Mouse (Mus musculus): ENCODE measurements at regions not wholly inside any gene's neighbourhood (a gene's known extent, or its start where the extent isn't known, plus 50 kb on each side); places are given as distances from the start of the nearest gene placed in this dataset.

- H3K9ac ChIP-seq (ENCODE audit: low read length): no peak overlapping the region
- no peak overlapping the region for H3K4me3 ChIP-seq (ENCODE audit: low read depth, low read length)
- H3K27ac ChIP-seq (ENCODE audit: low read depth, low read length): no peak overlapping the region
- ATAC-seq: no peak
- WGBS: 58% methylated on average over 2 of the region's 2 CpGs
- no peaks in the 10 kb centered on the region for H3K27me3 ChIP-seq (replicated peaks; ENCODE audit: control insufficient read depth, insufficient read depth, low read length)
- H3K4me2 ChIP-seq (ENCODE audit: low read length): no peak overlapping the region
- DNase-seq (ENCODE audit: low spot score): no peak
- H3K36me3 ChIP-seq (ENCODE audit: control insufficient read depth, insufficient read depth, low read length): no peaks in the 10 kb centered on the region
- H3K9me3 ChIP-seq (replicated peaks; ENCODE audit: control insufficient read depth, low read length): no peaks in the 10 kb centered on the region
- no peaks in the 10 kb centered on the region for H3K4me1 ChIP-seq (ENCODE audit: control insufficient read depth, insufficient read depth, low read length)
These were observed 326.9 kb downstream of the Ice1 start for GRCm38 (mm10) chr13:70310516-70310915.

- DNase-seq (ENCODE audit: low spot score) (no peak), ATAC-seq (no peak)
- Histone ChIP-seq H3K4me2 (ENCODE audit: low read length) (no peak overlapping the region), H3K9ac (ENCODE audit: low read length) (no peak overlapping the region), H3K9me3 (replicated peaks; ENCODE audit: control insufficient read depth, low read length) (no peaks in the 10 kb centered on the region), H3K36me3 (ENCODE audit: control insufficient read depth, insufficient read depth, low read length) (no peaks in the 10 kb centered on the region), H3K4me3 (ENCODE audit: low read depth, low read length) (no peak overlapping the region), H3K4me1 (ENCODE audit: control insufficient read depth, insufficient read depth, low read length) (no peaks in the 10 kb centered on the region), H3K27ac (ENCODE audit: low read depth, low read length) (no peak overlapping the region), H3K27me3 (replicated peaks; ENCODE audit: control insufficient read depth, insufficient read depth, low read length) (no peaks in the 10 kb centered on the region)
- WGBS: 85% methylated on average over 14 of the region's 14 CpGs
These were observed 326.0 kb downstream of the Ice1 start for GRCm38 (mm10) chr13:70311226-70312055.

- no peak for ATAC-seq
- Histone ChIP-seq H3K9me3 (replicated peaks; ENCODE audit: control insufficient read depth, low read length) (no peaks in the 10 kb centered on the region), H3K9ac (ENCODE audit: low read length) (no peak overlapping the region), H3K4me1 (ENCODE audit: control insufficient read depth, insufficient read depth, low read length) (no peaks in the 10 kb centered on the region), H3K4me3 (ENCODE audit: low read depth, low read length) (no peak overlapping the region), H3K36me3 (ENCODE audit: control insufficient read depth, insufficient read depth, low read length) (no peaks in the 10 kb centered on the region), H3K4me2 (ENCODE audit: low read length) (no peak overlapping the region), H3K27me3 (replicated peaks; ENCODE audit: control insufficient read depth, insufficient read depth, low read length) (no peaks in the 10 kb centered on the region), H3K27ac (ENCODE audit: low read depth, low read length) (no peak overlapping the region)
- no peak for DNase-seq (ENCODE audit: low spot score)
- WGBS: 68% methylated on average over 2 of the region's 2 CpGs
These were observed 324.2 kb downstream of the Ice1 start for GRCm38 (mm10) chr13:70313205-70313604.

GRCm38 (mm10) chr13:70323537-70323936 is 313.9 kb downstream of the Ice1 start:
- Histone ChIP-seq H3K4me3 (ENCODE audit: low read depth, low read length) (no peak overlapping the region), H3K9me3 (replicated peaks; ENCODE audit: control insufficient read depth, low read length) (no peaks in the 10 kb centered on the region), H3K36me3 (ENCODE audit: control insufficient read depth, insufficient read depth, low read length) (no peaks in the 10 kb centered on the region), H3K27ac (ENCODE audit: low read depth, low read length) (no peak overlapping the region), H3K4me2 (ENCODE audit: low read length) (no peak overlapping the region), H3K9ac (ENCODE audit: low read length) (no peak overlapping the region), H3K4me1 (ENCODE audit: control insufficient read depth, insufficient read depth, low read length) (no peaks in the 10 kb centered on the region), H3K27me3 (replicated peaks; ENCODE audit: control insufficient read depth, insufficient read depth, low read length) (no peaks in the 10 kb centered on the region)
- ATAC-seq (no peak), DNase-seq (ENCODE audit: low spot score) (no peak)
- WGBS: 51% methylated on average over 1 of the region's 1 CpGs

GRCm38 (mm10) chr13:70336069-70336468 is 301.4 kb downstream of the Ice1 start:
- Histone ChIP-seq H3K4me1 (ENCODE audit: control insufficient read depth, insufficient read depth, low read length) (no peaks in the 10 kb centered on the region), H3K9ac (ENCODE audit: low read length) (no peak overlapping the region), H3K27ac (ENCODE audit: low read depth, low read length) (no peak overlapping the region), H3K4me3 (ENCODE audit: low read depth, low read length) (no peak overlapping the region), H3K9me3 (replicated peaks; ENCODE audit: control insufficient read depth, low read length) (no peaks in the 10 kb centered on the region), H3K27me3 (replicated peaks; ENCODE audit: control insufficient read depth, insufficient read depth, low read length) (no peaks in the 10 kb centered on the region), H3K4me2 (ENCODE audit: low read length) (no peak overlapping the region), H3K36me3 (ENCODE audit: control insufficient read depth, insufficient read depth, low read length) (no peaks in the 10 kb centered on the region)
- DNase-seq (ENCODE audit: low spot score) (peak; percentile 50), ATAC-seq (no peak)
- WGBS: 56% methylated on average over 4 of the region's 4 CpGs

- no peaks in the 10 kb centered on the region for H3K9me3 ChIP-seq (replicated peaks; ENCODE audit: control insufficient read depth, low read length)
- DNase-seq (ENCODE audit: low spot score) (no peak), ATAC-seq (no peak)
- WGBS: 32% methylated on average over 3 of the region's 3 CpGs
- no peak overlapping the region for H3K4me2 ChIP-seq (ENCODE audit: low read length)
- no peaks in the 10 kb centered on the region for H3K27me3 ChIP-seq (replicated peaks; ENCODE audit: control insufficient read depth, insufficient read depth, low read length)
- no peaks in the 10 kb centered on the region for H3K36me3 ChIP-seq (ENCODE audit: control insufficient read depth, insufficient read depth, low read length)
- H3K4me3 ChIP-seq (ENCODE audit: low read depth, low read length): no peak overlapping the region
- H3K9ac ChIP-seq (ENCODE audit: low read length): no peak overlapping the region
- H3K4me1 ChIP-seq (ENCODE audit: control insufficient read depth, insufficient read depth, low read length): no peaks in the 10 kb centered on the region
- H3K27ac ChIP-seq (ENCODE audit: low read depth, low read length): no peak overlapping the region
These were observed 297.0 kb downstream of the Ice1 start for GRCm38 (mm10) chr13:70340437-70340836.

- DNase-seq (ENCODE audit: low spot score): no peak
- WGBS: 85% methylated on average over 1 of the region's 1 CpGs
These were observed 294.2 kb downstream of the Ice1 start for GRCm38 (mm10) chr13:70343191-70343734.

GRCm38 (mm10) chr13:70343911-70344310 is 293.5 kb downstream of the Ice1 start:
- ATAC-seq: no peak
- Histone ChIP-seq H3K4me3 (ENCODE audit: low read depth, low read length) (no peak overlapping the region), H3K9ac (ENCODE audit: low read length) (no peak overlapping the region), H3K9me3 (replicated peaks; ENCODE audit: control insufficient read depth, low read length) (no peaks in the 10 kb centered on the region), H3K36me3 (ENCODE audit: control insufficient read depth, insufficient read depth, low read length) (no peaks in the 10 kb centered on the region), H3K27me3 (replicated peaks; ENCODE audit: control insufficient read depth, insufficient read depth, low read length) (no peaks in the 10 kb centered on the region), H3K4me1 (ENCODE audit: control insufficient read depth, insufficient read depth, low read length) (no peaks in the 10 kb centered on the region), H3K4me2 (ENCODE audit: low read length) (no peak overlapping the region), H3K27ac (ENCODE audit: low read depth, low read length) (no peak overlapping the region)
- DNase-seq (ENCODE audit: low spot score): no peak
- WGBS: 46% methylated on average over 2 of the region's 2 CpGs

More at GRCm38 (mm10) chr13:70343191-70343734, 294.2 kb downstream of the Ice1 start:
- no peak overlapping the region for H3K9ac ChIP-seq (ENCODE audit: low read length)
- H3K4me3 ChIP-seq (ENCODE audit: low read depth, low read length): no peak overlapping the region
- no peak overlapping the region for H3K4me2 ChIP-seq (ENCODE audit: low read length)
- no peak for ATAC-seq
- no peak overlapping the region for H3K27ac ChIP-seq (ENCODE audit: low read depth, low read length)
- no peaks in the 10 kb centered on the region for H3K9me3 ChIP-seq (replicated peaks; ENCODE audit: control insufficient read depth, low read length)
- no peaks in the 10 kb centered on the region for H3K36me3 ChIP-seq (ENCODE audit: control insufficient read depth, insufficient read depth, low read length)
- H3K4me1 ChIP-seq (ENCODE audit: control insufficient read depth, insufficient read depth, low read length): no peaks in the 10 kb centered on the region
- no peaks in the 10 kb centered on the region for H3K27me3 ChIP-seq (replicated peaks; ENCODE audit: control insufficient read depth, insufficient read depth, low read length)

GRCm38 (mm10) chr13:70344311-70344710 is 293.1 kb downstream of the Ice1 start:
- Histone ChIP-seq H3K36me3 (ENCODE audit: control insufficient read depth, insufficient read depth, low read length) (no peaks in the 10 kb centered on the region), H3K9me3 (replicated peaks; ENCODE audit: control insufficient read depth, low read length) (no peaks in the 10 kb centered on the region), H3K9ac (ENCODE audit: low read length) (no peak overlapping the region), H3K27ac (ENCODE audit: low read depth, low read length) (no peak overlapping the region), H3K4me3 (ENCODE audit: low read depth, low read length) (no peak overlapping the region), H3K27me3 (replicated peaks; ENCODE audit: control insufficient read depth, insufficient read depth, low read length) (no peaks in the 10 kb centered on the region), H3K4me2 (ENCODE audit: low read length) (no peak overlapping the region), H3K4me1 (ENCODE audit: control insufficient read depth, insufficient read depth, low read length) (no peaks in the 10 kb centered on the region)
- 68% methylated on average over 5 of the region's 5 CpGs for WGBS
- DNase-seq (ENCODE audit: low spot score) (no peak), ATAC-seq (no peak)
